Mouse (Mus musculus) brain, embryonic 14.5 days (tissue): ENCODE measurements around the gene Meltf. TPM values are rescaled to one million over a fixed set of nuclear protein-coding genes. Genes with fewer than 3 reads are reported as not detected.

Experiments used
- DNase-seq: peaks from one replicate; pipeline ENCODE4 v3.0.0-alpha.2; 2011; ENCODE audit warnings: low read depth
- CTCF ChIP-seq: fragments of 200-500 bp; IDR thresholded peaks from 2 replicates; pipeline ENCODE4 v1.5.1; 2012; ENCODE audit warnings: inconsistent platforms, mild to moderate bottlenecking, moderate library complexity, borderline replicate concordance; ENCODE audit not compliant: insufficient read depth, insufficient read length; ENCODE audit errors: extremely low read depth
- POLR2A ChIP-seq: fragments of 200-500 bp; IDR thresholded peaks from 2 replicates; pipeline ENCODE4 v1.6.1; 2012; ENCODE audit warnings: mild to moderate bottlenecking, inconsistent platforms, borderline replicate concordance; ENCODE audit not compliant: poor library complexity, insufficient read depth, insufficient read length, severe bottlenecking; ENCODE audit errors: extremely low read depth
- polyA plus RNA-seq: library from polyadenylated mRNA; depleted of rRNA; stranded (reverse); fragments of >200 nt; gene quantifications from 2 replicates; pipeline ENCODE4 v1.2.3, GENCODE M21; 2012

Meltf gene
- polyA plus RNA-seq, 1 experiment = 0.15 TPM

- no peak for DNase-seq
- no peak for TF ChIP-seq CTCF
- no peak for TF ChIP-seq POLR2A
Measured at GRCm38 (mm10) chr16:31926547-31927182, 48.1 kb downstream of the Meltf start.

GRCm38 (mm10) chr16:31927412-31927811, 48.8 kb downstream of the Meltf start:
- no peak for TF ChIP-seq POLR2A
- TF ChIP-seq CTCF = no peak
- DNase-seq = no peak

- DNase-seq = no peak
- no peak for TF ChIP-seq POLR2A
- no peak for TF ChIP-seq CTCF
Measured at GRCm38 (mm10) chr16:31931330-31931729, 52.7 kb downstream of the Meltf start.

GRCm38 (mm10) chr16:31932255-31932654, 53.6 kb downstream of the Meltf start:
- DNase-seq = peak; percentile 43
- no peak for TF ChIP-seq POLR2A
- no peak for TF ChIP-seq CTCF

GRCm38 (mm10) chr16:31932840-31933697, 54.5 kb downstream of the Meltf start:
- TF ChIP-seq CTCF (peak; percentile 96), POLR2A (peak; percentile 69; the same call in 1 of the 2 replicates)
- peak; percentile 99 for DNase-seq

GRCm38 (mm10) chr16:31933751-31934549, 55.3 kb downstream of the Meltf start, which contains the start of gene Pigz:
Pigz (plus strand) TSS chr16:31933851.
- TF ChIP-seq POLR2A = no peak
- no peak for TF ChIP-seq CTCF

GRCm38 (mm10) chr16:31934550-31935010, 56.0 kb downstream of the Meltf start:
- DNase-seq = no peak
- no peak for TF ChIP-seq POLR2A
- no peak for TF ChIP-seq CTCF

More at GRCm38 (mm10) chr16:31933751-31934549, 55.3 kb downstream of the Meltf start, which contains the start of gene Pigz:
- peak; percentile 74 for DNase-seq

GRCm38 (mm10) chr16:31935091-31935979, 56.7 kb downstream of the Meltf start:
- DNase-seq = peak; percentile 43
- TF ChIP-seq CTCF (no peak), POLR2A (no peak)

- DNase-seq = no peak
- TF ChIP-seq CTCF (no peak), POLR2A (no peak)
Measured at GRCm38 (mm10) chr16:31936568-31936967, 58.0 kb downstream of the Meltf start.

GRCm38 (mm10) chr16:31938856-31939255, 60.2 kb downstream of the Meltf start:
- no peak for TF ChIP-seq POLR2A
- no peak for TF ChIP-seq CTCF
- no peak for DNase-seq
